Mouse (Mus musculus): Measurements from ENCODE around the gene Ccdc158. TPM values are rescaled to one million over a fixed set of nuclear protein-coding genes. Genes with fewer than 3 reads are reported as not detected.
A peak's percentile ranks its signal among the peaks of the same experiment; 100 is the strongest.

Ccdc158 gene
- polyA plus RNA-seq, 1 experiment from 2014 or later = 0.72 TPM

DNA sequence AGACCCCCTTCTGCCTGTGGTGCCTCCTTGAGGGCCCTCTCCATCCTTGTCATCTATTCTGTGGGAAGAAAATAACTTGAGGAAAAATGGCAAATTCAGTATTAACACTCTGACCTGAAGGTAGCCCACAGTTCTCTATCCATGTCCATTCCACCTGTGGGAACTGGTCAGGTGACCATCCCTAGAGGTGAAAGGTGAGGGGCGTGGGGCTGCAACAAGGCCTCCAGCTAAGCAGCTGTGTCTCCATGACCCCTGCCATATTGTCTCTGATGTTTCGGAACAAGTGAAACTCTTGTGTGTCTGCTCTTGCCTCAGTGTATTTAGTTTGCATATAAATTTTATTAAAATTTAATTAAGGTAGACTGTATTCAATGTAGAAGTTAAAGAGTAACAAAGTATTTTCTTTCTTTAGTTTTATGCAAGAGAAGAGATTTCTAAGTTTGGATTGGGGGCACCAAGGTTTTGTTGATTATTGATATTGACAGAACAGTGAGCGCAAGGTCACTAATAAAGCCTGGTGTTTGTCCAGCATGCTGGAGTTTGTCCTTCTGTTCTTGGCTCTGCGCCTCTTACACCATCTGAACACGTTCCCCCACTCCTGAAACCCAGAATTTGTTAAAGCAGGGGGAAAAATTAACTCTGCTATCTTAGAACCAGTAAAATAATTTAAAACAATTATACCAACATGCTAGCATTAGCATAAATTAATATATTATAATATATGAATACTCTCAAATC, 67.4 kb downstream of the Ccdc158 start:
- no peaks in the 10 kb centered on the region for H3K4me1 ChIP-seq (ENCODE audit: control insufficient read depth, insufficient read depth, low read length)
- WGBS = 80% methylated on average over 5 of the region's 5 CpGs
- H3K9me3 ChIP-seq (replicated peaks; ENCODE audit: control insufficient read depth, low read length) = no peaks in the 10 kb centered on the region
- no peaks in the 10 kb centered on the region for H3K27me3 ChIP-seq (ENCODE audit: control insufficient read depth, insufficient read depth, low read length)
- no peak overlapping the region for H3K27ac ChIP-seq (replicated peaks; ENCODE audit: low read depth, low read length)
- DNase-seq (ENCODE audit: low spot score) = no peak
- no peak overlapping the region for H3K4me2 ChIP-seq (ENCODE audit: low read depth, low read length)
- no peak overlapping the region for H3K9ac ChIP-seq (replicated peaks; ENCODE audit: low read length)
- H3K36me3 ChIP-seq (replicated peaks; ENCODE audit: control insufficient read depth, insufficient read depth, low read depth, low read length) = no peaks in the 10 kb centered on the region
- no peak overlapping the region for H3K4me3 ChIP-seq (ENCODE audit: low read depth, low read length)
- no peak for ATAC-seq (replicated peaks; ENCODE audit: insufficient number of reproducible peaks, low FRiP score, low TSS enrichment, low read depth)

DNA sequence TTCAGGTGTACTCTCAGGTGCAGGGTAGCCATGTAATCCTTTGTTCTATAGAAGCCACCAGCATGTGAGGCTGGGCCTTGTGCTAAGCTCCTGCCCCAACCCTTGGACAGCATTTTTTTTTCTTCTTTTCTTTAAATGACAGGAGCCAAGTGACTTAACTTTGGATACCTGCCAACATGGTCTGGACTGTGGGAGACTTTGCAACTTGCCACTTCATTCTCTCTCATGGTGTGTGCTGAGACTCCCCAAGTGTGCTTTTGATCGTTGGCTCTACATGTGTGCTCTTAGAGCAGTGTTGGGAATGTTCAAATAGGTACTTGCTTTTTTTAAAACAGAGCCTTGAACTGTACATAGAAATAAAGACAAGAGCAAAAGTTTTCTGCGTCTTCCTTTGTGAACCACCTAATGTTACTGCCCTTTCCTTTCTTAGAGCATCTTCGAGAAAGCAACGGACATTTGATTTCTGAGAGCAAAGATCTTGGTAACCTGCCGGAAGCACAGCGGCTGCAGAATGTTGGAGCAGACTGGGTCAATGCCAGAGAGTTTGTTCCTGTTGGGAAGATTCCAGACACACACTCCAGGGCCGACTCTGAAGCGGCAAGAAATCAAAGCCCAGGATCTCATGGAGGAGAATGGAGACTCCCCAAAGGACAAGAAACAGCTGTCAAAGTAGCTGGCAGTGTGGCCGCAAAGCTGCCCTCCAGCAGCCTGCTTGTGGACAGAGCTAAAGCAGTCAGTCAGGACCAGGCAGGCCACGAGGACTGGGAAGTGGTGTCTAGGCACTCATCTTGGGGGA, 70.4 kb downstream of the Ccdc158 start:
- no peak overlapping the region for H3K9ac ChIP-seq (replicated peaks; ENCODE audit: low read length)
- no peak overlapping the region for H3K4me3 ChIP-seq (ENCODE audit: low read depth, low read length)
- WGBS = 80% methylated on average over 10 of the region's 10 CpGs
- no peak overlapping the region for H3K4me2 ChIP-seq (ENCODE audit: low read depth, low read length)
- DNase-seq (ENCODE audit: low spot score) (no peak), ATAC-seq (replicated peaks; ENCODE audit: insufficient number of reproducible peaks, low FRiP score, low TSS enrichment, low read depth) (no peak)
- no peak overlapping the region for H3K27ac ChIP-seq (replicated peaks; ENCODE audit: low read depth, low read length)
- no peaks in the 10 kb centered on the region for H3K27me3 ChIP-seq (ENCODE audit: control insufficient read depth, insufficient read depth, low read length)
- no peaks in the 10 kb centered on the region for H3K36me3 ChIP-seq (replicated peaks; ENCODE audit: control insufficient read depth, insufficient read depth, low read depth, low read length)
- no peaks in the 10 kb centered on the region for H3K4me1 ChIP-seq (ENCODE audit: control insufficient read depth, insufficient read depth, low read length)
- H3K9me3 ChIP-seq (replicated peaks; ENCODE audit: control insufficient read depth, low read length) = no peaks in the 10 kb centered on the region

DNA sequence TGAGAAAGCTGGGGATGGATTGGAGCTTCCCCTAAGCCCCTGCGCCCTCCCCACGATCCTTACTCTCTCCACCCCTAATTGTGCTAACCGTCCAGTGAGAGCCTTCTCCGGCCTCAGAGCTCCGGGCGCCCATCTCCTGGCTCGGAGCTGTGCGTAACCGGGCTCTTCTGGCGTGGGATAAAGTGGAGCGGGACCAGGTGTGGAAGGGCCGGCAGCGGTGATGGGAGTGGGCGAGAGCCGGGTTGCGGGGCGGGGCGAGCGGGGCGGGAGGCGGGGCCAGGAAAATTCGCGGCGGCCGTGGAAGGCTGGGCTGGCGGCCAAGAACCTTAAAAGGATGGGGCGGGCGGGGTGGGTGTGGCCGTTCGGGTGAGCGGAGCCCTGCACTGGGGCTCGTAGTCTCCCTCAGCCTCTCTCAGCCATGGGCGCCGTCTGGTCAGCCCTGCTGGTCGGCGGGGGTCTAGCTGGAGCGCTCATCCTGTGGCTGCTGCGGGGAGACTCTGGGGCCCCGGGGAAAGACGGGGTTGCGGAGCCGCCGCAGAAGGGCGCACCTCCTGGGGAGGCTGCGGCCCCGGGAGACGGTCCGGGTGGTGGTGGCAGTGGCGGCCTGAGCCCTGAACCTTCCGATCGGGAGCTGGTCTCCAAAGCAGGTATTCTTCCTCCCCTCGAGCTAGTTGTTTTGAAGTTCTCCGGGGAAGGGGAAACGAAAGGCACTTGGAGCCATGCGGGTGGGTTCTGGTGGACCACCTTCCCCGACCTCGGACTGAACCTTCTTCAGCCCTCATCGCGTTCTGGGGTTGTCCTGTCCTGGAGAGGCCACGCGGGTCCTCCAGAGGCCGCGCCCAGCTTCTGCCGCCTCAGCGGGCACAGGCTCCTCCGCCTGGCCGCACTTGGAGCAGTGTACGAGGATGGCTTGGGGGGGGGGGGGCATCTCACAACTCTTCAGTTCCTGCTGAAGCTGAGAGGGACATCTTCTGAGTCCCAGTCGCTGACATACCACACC, 72.1 kb downstream of the Ccdc158 start, which contains the start of gene Stbd1:
Gene Stbd1 (plus strand): TSS at position 351 of the 1,000 bp plus-strand sequence.
- ATAC-seq (replicated peaks; ENCODE audit: insufficient number of reproducible peaks, low FRiP score, low TSS enrichment, low read depth) (peak; percentile 95), DNase-seq (ENCODE audit: low spot score) (peak; percentile 83)
- no peak within 1 kb of the TSS for H3K27ac ChIP-seq (replicated peaks; ENCODE audit: low read depth, low read length)
- H3K4me3 ChIP-seq (ENCODE audit: low read depth, low read length) = peak within 1 kb of the TSS; percentile 40
- H3K9ac ChIP-seq (replicated peaks; ENCODE audit: low read length) = peak within 1 kb of the TSS; percentile 70
- H3K27me3 ChIP-seq (ENCODE audit: control insufficient read depth, insufficient read depth, low read length) = no peaks in the 10 kb centered on the region
- no peaks in the 10 kb centered on the region for H3K36me3 ChIP-seq (replicated peaks; ENCODE audit: control insufficient read depth, insufficient read depth, low read depth, low read length)
- no peaks in the 10 kb centered on the region for H3K9me3 ChIP-seq (replicated peaks; ENCODE audit: control insufficient read depth, low read length)
- H3K4me1 ChIP-seq (ENCODE audit: control insufficient read depth, insufficient read depth, low read length) = no peaks in the 10 kb centered on the region
- peak within 1 kb of the TSS; percentile 95 for H3K4me2 ChIP-seq (ENCODE audit: low read depth, low read length)
- under 1% methylated on average over 58 of the region's 69 CpGs for WGBS

DNA sequence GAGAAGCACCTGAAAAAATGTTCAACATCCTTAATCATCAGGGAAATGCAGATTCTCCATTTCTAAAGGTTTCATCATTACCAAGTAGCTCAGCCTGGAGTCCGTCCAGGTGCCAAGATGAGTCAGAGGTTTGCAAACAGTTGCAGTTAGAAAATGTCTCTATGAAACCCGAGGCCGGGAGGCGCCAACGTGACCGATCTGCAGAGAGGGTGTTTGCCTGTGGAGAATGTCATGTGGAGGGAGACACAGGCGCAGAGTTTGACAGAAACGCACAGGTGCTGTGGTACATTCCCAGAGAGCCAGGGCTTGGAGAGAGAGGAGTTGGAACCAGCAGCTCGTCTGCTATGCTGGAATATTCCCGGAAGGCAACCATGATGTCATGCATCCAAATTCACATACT, 76.0 kb downstream of the Ccdc158 start:
- DNase-seq (ENCODE audit: low spot score) (no peak), ATAC-seq (replicated peaks; ENCODE audit: insufficient number of reproducible peaks, low FRiP score, low TSS enrichment, low read depth) (no peak)
- Histone ChIP-seq H3K27me3 (ENCODE audit: control insufficient read depth, insufficient read depth, low read length) (no peaks in the 10 kb centered on the region), H3K4me2 (ENCODE audit: low read depth, low read length) (no peak overlapping the region), H3K9me3 (replicated peaks; ENCODE audit: control insufficient read depth, low read length) (no peaks in the 10 kb centered on the region), H3K27ac (replicated peaks; ENCODE audit: low read depth, low read length) (no peak overlapping the region), H3K36me3 (replicated peaks; ENCODE audit: control insufficient read depth, insufficient read depth, low read depth, low read length) (no peaks in the 10 kb centered on the region), H3K4me3 (ENCODE audit: low read depth, low read length) (no peak overlapping the region), H3K4me1 (ENCODE audit: control insufficient read depth, insufficient read depth, low read length) (no peaks in the 10 kb centered on the region), H3K9ac (replicated peaks; ENCODE audit: low read length) (no peak overlapping the region)
- 77% methylated on average over 10 of the region's 10 CpGs for WGBS

DNA sequence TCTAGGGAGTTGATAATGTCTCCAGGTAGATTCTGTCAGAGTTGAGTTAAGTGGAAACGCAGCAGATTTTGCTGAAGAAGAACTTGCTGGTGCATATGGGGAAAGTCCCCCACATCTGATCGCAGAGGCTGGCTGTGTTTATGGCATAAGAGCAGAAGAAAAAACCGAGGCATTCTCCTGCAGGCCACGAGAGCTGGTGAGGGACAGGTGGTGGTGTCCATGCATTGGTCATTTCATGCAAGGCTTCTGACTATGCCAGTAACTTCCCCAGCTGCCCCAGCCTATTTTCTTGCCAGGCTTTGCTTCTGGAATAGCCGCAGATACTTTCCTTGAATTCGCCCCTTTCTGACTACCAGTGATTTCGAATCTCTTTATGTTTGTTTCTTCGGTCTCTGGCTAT, 78.2 kb downstream of the Ccdc158 start:
- H3K9me3 ChIP-seq (replicated peaks; ENCODE audit: control insufficient read depth, low read length) = no peaks in the 10 kb centered on the region
- H3K27ac ChIP-seq (replicated peaks; ENCODE audit: low read depth, low read length) = no peak overlapping the region

GRCm38 (mm10) chr5:92595026-92595425, 80.0 kb downstream of the Ccdc158 start:
- DNase-seq (ENCODE audit: low spot score) (no peak), ATAC-seq (replicated peaks; ENCODE audit: insufficient number of reproducible peaks, low FRiP score, low TSS enrichment, low read depth) (no peak)
- no peaks in the 10 kb centered on the region for H3K27me3 ChIP-seq (ENCODE audit: control insufficient read depth, insufficient read depth, low read length)
- no peaks in the 10 kb centered on the region for H3K9me3 ChIP-seq (replicated peaks; ENCODE audit: control insufficient read depth, low read length)
- no peak overlapping the region for H3K27ac ChIP-seq (replicated peaks; ENCODE audit: low read depth, low read length)
- H3K4me2 ChIP-seq (ENCODE audit: low read depth, low read length) = no peak overlapping the region
- H3K4me1 ChIP-seq (ENCODE audit: control insufficient read depth, insufficient read depth, low read length) = no peaks in the 10 kb centered on the region
- 77% methylated on average over 5 of the region's 5 CpGs for WGBS
- no peak overlapping the region for H3K9ac ChIP-seq (replicated peaks; ENCODE audit: low read length)
- H3K36me3 ChIP-seq (replicated peaks; ENCODE audit: control insufficient read depth, insufficient read depth, low read depth, low read length) = no peaks in the 10 kb centered on the region
- H3K4me3 ChIP-seq (ENCODE audit: low read depth, low read length) = no peak overlapping the region

More for the DNA sequence above, 78.2 kb downstream of the Ccdc158 start:
- DNase-seq (ENCODE audit: low spot score) (no peak), ATAC-seq (replicated peaks; ENCODE audit: insufficient number of reproducible peaks, low FRiP score, low TSS enrichment, low read depth) (no peak)
- Histone ChIP-seq H3K36me3 (replicated peaks; ENCODE audit: control insufficient read depth, insufficient read depth, low read depth, low read length) (no peaks in the 10 kb centered on the region), H3K4me1 (ENCODE audit: control insufficient read depth, insufficient read depth, low read length) (no peaks in the 10 kb centered on the region), H3K4me3 (ENCODE audit: low read depth, low read length) (no peak overlapping the region), H3K4me2 (ENCODE audit: low read depth, low read length) (no peak overlapping the region), H3K27me3 (ENCODE audit: control insufficient read depth, insufficient read depth, low read length) (no peaks in the 10 kb centered on the region), H3K9ac (replicated peaks; ENCODE audit: low read length) (no peak overlapping the region)
- 89% methylated on average over 8 of the region's 8 CpGs for WGBS

- no peaks in the 10 kb centered on the region for H3K27me3 ChIP-seq (ENCODE audit: control insufficient read depth, insufficient read depth, low read length)
- H3K36me3 ChIP-seq (replicated peaks; ENCODE audit: control insufficient read depth, insufficient read depth, low read depth, low read length) = no peaks in the 10 kb centered on the region
- H3K9me3 ChIP-seq (replicated peaks; ENCODE audit: control insufficient read depth, low read length) = no peaks in the 10 kb centered on the region
- ATAC-seq (replicated peaks; ENCODE audit: insufficient number of reproducible peaks, low FRiP score, low TSS enrichment, low read depth) (no peak), DNase-seq (ENCODE audit: low spot score) (no peak)
- no peak overlapping the region for H3K9ac ChIP-seq (replicated peaks; ENCODE audit: low read length)
- no peaks in the 10 kb centered on the region for H3K4me1 ChIP-seq (ENCODE audit: control insufficient read depth, insufficient read depth, low read length)
- H3K4me3 ChIP-seq (ENCODE audit: low read depth, low read length) = no peak overlapping the region
- WGBS = 49% methylated on average over 10 of the region's 10 CpGs
- H3K27ac ChIP-seq (replicated peaks; ENCODE audit: low read depth, low read length) = no peak overlapping the region
- H3K4me2 ChIP-seq (ENCODE audit: low read depth, low read length) = no peak overlapping the region
Measured at GRCm38 (mm10) chr5:92585932-92586331, 89.1 kb downstream of the Ccdc158 start.

All from embryonic facial prominence, embryonic 11.5 days (tissue).